Mouse (Mus musculus): ENCODE data around the gene Col8a2. TPM values are rescaled to one million over a fixed set of nuclear protein-coding genes. Genes with fewer than 3 reads are reported as not detected.

Col8a2 gene
- total RNA-seq (2017), result not detected in 2 replicates

GRCm38 (mm10) chr4:126286492-126286891, at the start of gene Col8a2:
Gene Col8a2 (plus strand): TSS chr4:126286793.
- ATAC-seq (ENCODE audit: extremely low read depth, insufficient number of reproducible peaks, low FRiP score, poor library complexity, severe bottlenecking), result no peak

GRCm38 (mm10) chr4:126237721-126238242, 48.8 kb upstream of the Col8a2 start:
- no peak for ATAC-seq (ENCODE audit: extremely low read depth, insufficient number of reproducible peaks, low FRiP score, poor library complexity, severe bottlenecking)

DNA sequence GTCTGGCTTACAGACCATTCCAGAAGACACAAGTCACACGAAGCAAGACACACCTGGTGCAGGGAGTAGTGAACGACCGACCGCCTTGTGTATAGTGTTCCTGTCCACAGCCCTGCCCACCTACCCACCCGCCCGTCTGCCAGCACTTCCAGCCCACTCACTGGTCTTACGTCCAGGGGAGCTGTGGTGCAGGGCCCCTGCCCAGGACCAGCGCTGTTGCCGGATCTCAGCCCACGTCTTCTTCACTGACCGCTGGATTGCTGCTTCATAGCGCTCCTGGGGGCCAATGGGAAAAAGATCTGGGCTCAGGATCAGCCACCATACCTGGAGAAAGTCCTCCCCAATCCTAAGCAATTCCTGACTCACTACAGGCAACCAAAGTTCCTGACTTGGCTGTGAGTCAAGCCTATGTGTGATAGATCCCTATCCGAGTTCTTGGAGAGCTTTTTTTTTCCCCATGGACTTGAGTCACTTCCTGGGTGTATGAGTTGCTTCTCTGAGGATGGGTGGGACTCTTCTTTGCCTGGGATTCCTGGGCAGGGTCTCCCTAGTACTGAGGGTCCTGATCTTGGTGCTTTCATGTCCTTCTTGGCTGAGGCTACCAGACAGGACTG, 46.6 kb upstream of the Col8a2 start:
- ATAC-seq (ENCODE audit: extremely low read depth, insufficient number of reproducible peaks, low FRiP score, poor library complexity, severe bottlenecking), result no peak

DNA sequence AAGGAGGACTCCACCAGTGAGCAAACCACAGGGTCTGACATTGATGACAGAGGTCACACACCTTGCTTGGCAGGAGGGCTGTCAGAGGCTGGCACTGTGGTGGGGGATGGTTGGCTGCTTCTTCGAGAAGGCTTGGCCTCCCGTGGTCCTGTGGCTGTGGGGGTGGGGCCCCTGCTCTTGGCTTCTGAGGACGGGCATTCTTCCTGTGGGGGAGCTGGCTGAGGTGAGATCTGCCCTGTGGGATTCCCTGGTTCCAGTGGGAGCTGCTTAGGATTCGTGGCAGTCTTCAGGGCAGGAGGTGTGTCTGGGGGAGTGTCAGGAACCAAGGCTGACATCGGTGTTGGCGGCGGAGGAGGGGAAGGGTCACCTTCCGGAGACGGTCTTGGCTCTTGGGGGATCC, 44.6 kb upstream of the Col8a2 start:
- ATAC-seq (ENCODE audit: extremely low read depth, insufficient number of reproducible peaks, low FRiP score, poor library complexity, severe bottlenecking), result no peak

GRCm38 (mm10) chr4:126242510-126242909, 44.1 kb upstream of the Col8a2 start:
- no peak for ATAC-seq (ENCODE audit: extremely low read depth, insufficient number of reproducible peaks, low FRiP score, poor library complexity, severe bottlenecking)

DNA sequence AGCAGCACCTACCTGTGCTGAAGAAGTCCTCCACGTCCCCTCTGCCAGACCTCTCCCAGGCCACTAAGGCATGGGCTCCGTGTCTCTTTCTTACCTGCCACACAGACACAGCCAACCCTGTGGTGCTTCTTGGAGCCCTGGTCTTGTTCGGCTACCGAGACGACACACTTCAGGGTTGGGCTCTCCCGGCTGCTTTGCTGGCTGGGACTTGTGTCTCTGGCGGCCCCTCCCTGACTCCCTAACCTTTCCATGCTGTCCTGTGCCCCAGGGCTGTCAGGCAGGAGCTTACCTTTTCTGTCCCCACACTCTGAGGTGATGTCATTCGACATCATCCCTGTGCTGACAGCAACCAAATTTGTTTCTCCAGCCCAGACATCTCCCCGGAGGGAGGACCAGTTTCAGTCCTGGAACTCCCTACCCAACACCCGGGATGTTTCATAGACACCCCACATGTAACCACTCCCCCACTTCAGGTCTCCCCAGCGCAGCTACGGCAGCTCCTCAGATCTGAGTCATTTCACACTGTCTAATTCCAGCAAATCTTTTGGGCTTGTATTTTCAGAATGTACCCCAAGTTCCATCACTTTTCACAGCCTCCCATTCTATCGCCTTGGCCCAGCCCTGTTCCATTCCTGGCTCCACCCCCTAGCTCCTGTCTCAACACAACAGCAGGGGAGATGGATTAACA, 40.2 kb upstream of the Col8a2 start:
- ATAC-seq (ENCODE audit: extremely low read depth, insufficient number of reproducible peaks, low FRiP score, poor library complexity, severe bottlenecking), result no peak

GRCm38 (mm10) chr4:126248261-126248868, 38.2 kb upstream of the Col8a2 start:
- no peak for ATAC-seq (ENCODE audit: extremely low read depth, insufficient number of reproducible peaks, low FRiP score, poor library complexity, severe bottlenecking)

DNA sequence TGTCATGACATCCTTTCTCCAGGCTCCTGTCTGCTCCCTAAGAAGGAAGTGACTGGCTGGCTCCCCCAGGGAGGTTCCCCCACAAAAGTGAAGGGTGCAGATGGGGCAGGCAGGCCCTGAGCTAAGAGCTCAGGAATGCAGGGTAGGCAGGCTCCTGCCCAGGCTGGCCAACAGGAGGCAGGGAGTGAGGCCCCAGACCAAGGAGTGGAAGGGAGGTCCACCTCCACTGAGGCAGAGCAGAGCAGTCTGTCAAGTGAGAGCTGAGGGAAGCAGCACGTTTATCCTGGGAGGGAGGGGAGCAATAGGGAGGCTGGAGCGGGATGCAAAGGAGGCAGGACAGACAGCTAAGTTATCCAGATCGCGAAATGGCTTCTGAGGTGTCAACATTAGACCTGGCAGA, 35.9 kb upstream of the Col8a2 start:
- no peak for ATAC-seq (ENCODE audit: extremely low read depth, insufficient number of reproducible peaks, low FRiP score, poor library complexity, severe bottlenecking)

GRCm38 (mm10) chr4:126251655-126252254, 34.8 kb upstream of the Col8a2 start:
- ATAC-seq (ENCODE audit: extremely low read depth, insufficient number of reproducible peaks, low FRiP score, poor library complexity, severe bottlenecking), result no peak

DNA sequence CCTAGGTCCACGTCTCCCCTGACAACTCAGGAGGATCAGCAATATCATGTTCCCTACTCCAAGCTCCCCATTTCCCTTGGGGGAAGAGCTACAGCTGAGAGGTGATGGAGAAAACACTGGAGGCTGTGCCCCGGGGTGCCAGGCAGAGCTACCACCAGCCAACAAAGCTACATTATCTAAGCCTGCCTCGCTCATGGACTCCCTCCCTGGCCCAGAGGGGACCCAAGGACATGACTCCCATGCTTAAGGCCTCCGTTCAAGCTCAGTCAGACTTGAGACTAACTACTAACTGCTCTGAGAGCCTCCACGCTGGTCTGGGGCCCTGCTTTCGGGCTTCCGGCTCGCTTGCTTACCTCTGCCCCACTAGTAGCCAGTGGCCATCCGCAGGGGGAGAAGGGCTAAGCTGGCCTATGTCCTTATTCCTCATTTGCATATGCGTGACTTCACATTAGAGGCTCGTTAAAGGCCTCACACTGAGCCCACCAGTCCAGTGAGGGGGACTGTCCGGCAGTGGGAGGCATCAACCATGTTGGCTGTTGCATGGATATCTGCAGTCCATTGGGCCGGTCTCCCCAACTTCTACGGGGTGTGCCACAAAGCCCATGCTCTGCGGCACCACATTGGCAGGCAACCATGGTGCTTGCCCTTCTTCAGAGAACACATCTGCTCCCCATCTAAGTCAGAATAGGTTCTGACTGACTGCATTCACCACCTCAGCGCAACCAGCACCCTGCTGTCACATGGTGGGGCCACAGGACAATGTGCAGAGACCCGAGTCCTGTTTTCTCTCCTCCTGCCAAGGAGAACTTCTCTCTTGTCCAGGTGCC, 34.0 kb upstream of the Col8a2 start:
- no peak for ATAC-seq (ENCODE audit: extremely low read depth, insufficient number of reproducible peaks, low FRiP score, poor library complexity, severe bottlenecking)

DNA sequence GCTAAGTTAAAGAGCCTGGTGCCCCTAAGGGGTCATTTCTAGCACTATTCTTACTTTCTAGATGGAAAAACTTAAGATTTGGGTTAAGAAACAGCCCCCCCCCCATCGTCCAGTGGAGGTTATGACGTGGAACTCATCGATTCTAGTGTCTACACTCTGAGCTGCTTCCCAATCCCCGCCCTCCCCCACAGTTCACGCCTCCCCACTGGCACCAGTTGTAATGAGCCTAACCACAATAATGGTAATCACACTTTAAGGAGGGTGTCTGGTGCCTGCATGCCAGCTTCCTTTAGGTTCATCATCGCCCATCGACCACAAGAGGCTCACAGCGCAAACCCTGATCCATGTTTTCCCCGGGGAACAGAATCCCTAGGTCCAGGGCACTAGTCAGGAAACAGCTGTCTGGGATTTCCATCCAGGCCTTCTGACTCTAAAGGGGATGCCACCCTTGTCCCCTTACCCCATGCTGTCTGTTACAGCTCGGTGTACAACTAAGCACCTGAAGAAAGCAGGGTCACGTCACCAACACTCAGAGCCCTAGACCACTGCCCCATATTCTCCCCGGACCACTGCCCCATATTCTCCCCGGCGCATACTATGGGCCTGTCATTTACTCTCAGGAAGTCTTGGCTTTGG, 32.8 kb upstream of the Col8a2 start:
- no peak for ATAC-seq (ENCODE audit: extremely low read depth, insufficient number of reproducible peaks, low FRiP score, poor library complexity, severe bottlenecking)

GRCm38 (mm10) chr4:126254315-126255112, 32.1 kb upstream of the Col8a2 start:
- ATAC-seq (ENCODE audit: extremely low read depth, insufficient number of reproducible peaks, low FRiP score, poor library complexity, severe bottlenecking), result no peak

GRCm38 (mm10) chr4:126255113-126256001, 31.2 kb upstream of the Col8a2 start:
- no peak for ATAC-seq (ENCODE audit: extremely low read depth, insufficient number of reproducible peaks, low FRiP score, poor library complexity, severe bottlenecking)

GRCm38 (mm10) chr4:126256131-126256791, 30.3 kb upstream of the Col8a2 start, which contains the start of gene Map7d1:
Gene Map7d1 (minus strand): TSS chr4:126256343.
- peak; percentile 55 for ATAC-seq (ENCODE audit: extremely low read depth, insufficient number of reproducible peaks, low FRiP score, poor library complexity, severe bottlenecking)

DNA sequence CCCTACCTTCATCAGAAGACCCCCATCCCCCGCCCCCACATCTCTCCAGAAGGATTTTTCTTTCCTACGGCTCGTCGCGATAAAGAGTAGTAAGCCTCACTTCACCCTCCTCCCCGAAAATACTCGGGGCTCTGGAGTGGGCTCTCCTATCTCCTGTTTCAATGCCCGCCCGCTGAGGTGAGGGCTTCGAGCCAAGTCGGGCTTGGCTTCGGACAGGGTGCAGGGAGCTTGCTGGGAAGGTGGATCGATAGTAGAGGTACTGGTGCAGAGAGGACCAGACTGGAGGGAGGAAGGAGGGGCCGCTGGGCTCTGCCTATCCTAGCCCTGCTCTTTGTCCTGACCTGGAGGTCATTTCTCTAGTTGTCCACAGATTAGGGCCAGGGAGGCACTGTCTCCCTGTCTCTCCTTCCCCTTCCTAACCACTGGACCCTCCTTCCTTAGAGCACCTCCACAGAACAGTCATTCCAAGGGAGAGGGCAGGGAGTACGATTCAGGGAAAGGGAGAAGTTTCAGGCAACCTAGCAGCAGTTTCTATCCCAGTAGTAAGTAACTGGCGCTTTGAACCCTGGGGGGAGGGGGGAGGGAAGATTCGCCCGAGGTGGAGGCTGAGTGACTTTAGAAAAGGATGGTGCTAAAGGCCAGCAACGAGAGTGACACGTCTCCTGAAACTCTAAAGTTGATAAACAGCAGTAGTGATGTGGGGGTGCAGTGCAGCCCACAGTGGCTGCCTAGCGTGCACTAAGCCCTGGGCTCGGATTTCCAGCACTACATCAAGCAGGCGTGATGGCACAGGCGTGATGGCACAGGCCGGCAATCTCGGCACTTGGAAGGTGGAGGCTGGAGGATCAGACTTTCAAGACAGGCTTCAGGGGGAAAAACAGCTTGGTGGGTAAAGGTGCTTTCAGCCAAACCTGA, 29.4 kb upstream of the Col8a2 start:
- ATAC-seq (ENCODE audit: extremely low read depth, insufficient number of reproducible peaks, low FRiP score, poor library complexity, severe bottlenecking), result no peak
